Mouse (Mus musculus): ENCODE data around the gene Axin1. TPM values are rescaled to one million over a fixed set of nuclear protein-coding genes. Genes with fewer than 3 reads are reported as not detected.

The Axin1 gene
- polyA plus RNA-seq, 1 experiment from 2014 or later: 17.1 TPM

- H3K9me3 ChIP-seq (ENCODE audit: control insufficient read depth, low read length): no peaks in the 10 kb centered on the region
- DNase-seq (ENCODE audit: low spot score): no peak
- H3K36me3 ChIP-seq (ENCODE audit: control insufficient read depth, insufficient read depth, low read length): no peaks in the 10 kb centered on the region
- H3K9ac ChIP-seq (ENCODE audit: low read length): no peak overlapping the region
- H3K27ac ChIP-seq (replicated peaks; ENCODE audit: low read depth, low read length): no peak overlapping the region
- no peak for ATAC-seq (ENCODE audit: insufficient number of reproducible peaks, low FRiP score, low TSS enrichment, low read depth)
- WGBS: 31% methylated on average over 11 of the region's 11 CpGs
- H3K27me3 ChIP-seq (ENCODE audit: control insufficient read depth, insufficient read depth, low read length): peaks cover 52% of the 10 kb centered on the region
- H3K4me3 ChIP-seq (ENCODE audit: low read depth, low read length): no peak overlapping the region
- H3K4me2 ChIP-seq (ENCODE audit: low read depth, severe bottlenecking): no peak overlapping the region
- H3K4me1 ChIP-seq (ENCODE audit: control insufficient read depth, insufficient read depth, low read length): peaks cover 14% of the 10 kb centered on the region
Measured at GRCm38 (mm10) chr17:26204766-26205165, 66.3 kb downstream of the Axin1 start.

DNA sequence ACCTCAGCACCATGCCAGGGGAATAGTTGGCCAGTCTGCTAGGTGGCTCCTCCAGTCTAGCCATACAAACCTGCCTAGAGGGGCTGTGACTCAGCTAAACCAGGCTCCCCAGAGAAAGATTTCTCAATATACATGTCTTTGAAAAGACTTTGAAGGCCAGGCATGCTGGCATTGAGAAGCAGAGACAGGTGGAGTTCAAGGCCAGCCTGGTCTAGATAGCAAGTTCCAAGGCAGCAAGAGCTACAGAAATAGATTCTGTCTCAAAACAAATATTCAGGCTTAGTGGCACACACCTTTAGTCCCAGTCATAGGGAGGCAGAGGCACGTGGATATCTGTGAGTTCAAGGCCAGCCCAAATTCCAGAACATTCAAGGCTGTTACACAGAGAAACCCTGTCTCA lies 67.9 kb downstream of the Axin1 start:
- no peak overlapping the region for H3K4me3 ChIP-seq (ENCODE audit: low read depth, low read length)
- DNase-seq (ENCODE audit: low spot score) (no peak), ATAC-seq (ENCODE audit: insufficient number of reproducible peaks, low FRiP score, low TSS enrichment, low read depth) (no peak)
- H3K4me1 ChIP-seq (ENCODE audit: control insufficient read depth, insufficient read depth, low read length): peaks cover 8% of the 10 kb centered on the region
- 72% methylated on average over 1 of the region's 1 CpGs for WGBS
- peaks cover 38% of the 10 kb centered on the region for H3K27me3 ChIP-seq (ENCODE audit: control insufficient read depth, insufficient read depth, low read length)
- H3K36me3 ChIP-seq (ENCODE audit: control insufficient read depth, insufficient read depth, low read length): no peaks in the 10 kb centered on the region
- no peak overlapping the region for H3K9ac ChIP-seq (ENCODE audit: low read length)
- H3K9me3 ChIP-seq (ENCODE audit: control insufficient read depth, low read length): no peaks in the 10 kb centered on the region
- H3K27ac ChIP-seq (replicated peaks; ENCODE audit: low read depth, low read length): no peak overlapping the region
- no peak overlapping the region for H3K4me2 ChIP-seq (ENCODE audit: low read depth, severe bottlenecking)

DNA sequence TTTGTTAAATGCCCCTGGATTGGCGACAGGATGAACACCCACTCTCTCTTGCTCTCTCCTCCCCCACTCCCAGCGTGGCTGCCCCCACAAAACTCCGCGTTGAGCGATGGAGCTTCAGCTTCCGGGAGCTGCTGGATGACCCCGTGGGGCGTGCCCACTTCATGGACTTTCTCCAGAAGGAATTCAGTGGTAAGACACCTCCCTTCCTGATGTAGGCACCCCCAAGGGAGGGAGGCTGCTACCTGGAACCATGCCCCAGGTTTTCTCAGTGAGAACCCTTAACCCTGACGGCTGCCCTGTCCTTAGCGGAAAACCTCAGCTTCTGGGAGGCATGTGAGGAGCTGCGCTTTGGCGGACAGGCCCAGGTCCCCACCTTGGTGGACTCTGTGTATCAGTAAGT lies 69.2 kb downstream of the Axin1 start, which contains the start of gene Arhgdig:
TSS of gene Arhgdig (minus strand) at position 101 of the 400 bp plus-strand sequence.
- ATAC-seq (ENCODE audit: insufficient number of reproducible peaks, low FRiP score, low TSS enrichment, low read depth): no peak
- 90% methylated on average over 12 of the region's 12 CpGs for WGBS

GRCm38 (mm10) chr17:26212241-26212640 lies 73.8 kb downstream of the Axin1 start:
- Histone ChIP-seq H3K4me2 (ENCODE audit: low read depth, severe bottlenecking) (no peak overlapping the region), H3K27me3 (ENCODE audit: control insufficient read depth, insufficient read depth, low read length) (0 out of 2 replicates have a peak, but pooled peaks cover 2% of the 10 kb centered on the region), H3K4me3 (ENCODE audit: low read depth, low read length) (no peak overlapping the region), H3K36me3 (ENCODE audit: control insufficient read depth, insufficient read depth, low read length) (no peaks in the 10 kb centered on the region), H3K9me3 (ENCODE audit: control insufficient read depth, low read length) (no peaks in the 10 kb centered on the region), H3K9ac (ENCODE audit: low read length) (0 out of 2 replicates have a peak overlapping the region, but pooled peaks have one; percentile 27), H3K27ac (replicated peaks; ENCODE audit: low read depth, low read length) (no peak overlapping the region), H3K4me1 (ENCODE audit: control insufficient read depth, insufficient read depth, low read length) (no peaks in the 10 kb centered on the region)
- ATAC-seq (ENCODE audit: insufficient number of reproducible peaks, low FRiP score, low TSS enrichment, low read depth): no peak
- no peak for DNase-seq (ENCODE audit: low spot score)
- WGBS: 90% methylated on average over 7 of the region's 7 CpGs

More for the DNA sequence above, 69.2 kb downstream of the Axin1 start, which contains the start of gene Arhgdig:
- Histone ChIP-seq H3K36me3 (ENCODE audit: control insufficient read depth, insufficient read depth, low read length) (no peaks in the 10 kb centered on the region), H3K27ac (replicated peaks; ENCODE audit: low read depth, low read length) (no peak within 1 kb of the TSS), H3K4me1 (ENCODE audit: control insufficient read depth, insufficient read depth, low read length) (peaks cover 6% of the 10 kb centered on the region), H3K27me3 (ENCODE audit: control insufficient read depth, insufficient read depth, low read length) (peaks cover 25% of the 10 kb centered on the region), H3K4me3 (ENCODE audit: low read depth, low read length) (no peak within 1 kb of the TSS), H3K4me2 (ENCODE audit: low read depth, severe bottlenecking) (no peak within 1 kb of the TSS), H3K9me3 (ENCODE audit: control insufficient read depth, low read length) (no peaks in the 10 kb centered on the region), H3K9ac (ENCODE audit: low read length) (no peak within 1 kb of the TSS)
- no peak for DNase-seq (ENCODE audit: low spot score)

- 88% methylated on average over 11 of the region's 11 CpGs for WGBS
- Histone ChIP-seq H3K9me3 (ENCODE audit: control insufficient read depth, low read length) (no peaks in the 10 kb centered on the region), H3K9ac (ENCODE audit: low read length) (no peak overlapping the region; the same call in 1 of the 2 replicates), H3K27me3 (ENCODE audit: control insufficient read depth, insufficient read depth, low read length) (0 out of 2 replicates have a peak, but pooled peaks cover 2% of the 10 kb centered on the region), H3K4me2 (ENCODE audit: low read depth, severe bottlenecking) (no peak overlapping the region), H3K27ac (replicated peaks; ENCODE audit: low read depth, low read length) (no peak overlapping the region), H3K4me3 (ENCODE audit: low read depth, low read length) (no peak overlapping the region), H3K4me1 (ENCODE audit: control insufficient read depth, insufficient read depth, low read length) (no peaks in the 10 kb centered on the region), H3K36me3 (ENCODE audit: control insufficient read depth, insufficient read depth, low read length) (no peaks in the 10 kb centered on the region)
- DNase-seq (ENCODE audit: low spot score) (no peak), ATAC-seq (ENCODE audit: insufficient number of reproducible peaks, low FRiP score, low TSS enrichment, low read depth) (no peak)
Measured at GRCm38 (mm10) chr17:26212681-26213080, 74.2 kb downstream of the Axin1 start.

DNA sequence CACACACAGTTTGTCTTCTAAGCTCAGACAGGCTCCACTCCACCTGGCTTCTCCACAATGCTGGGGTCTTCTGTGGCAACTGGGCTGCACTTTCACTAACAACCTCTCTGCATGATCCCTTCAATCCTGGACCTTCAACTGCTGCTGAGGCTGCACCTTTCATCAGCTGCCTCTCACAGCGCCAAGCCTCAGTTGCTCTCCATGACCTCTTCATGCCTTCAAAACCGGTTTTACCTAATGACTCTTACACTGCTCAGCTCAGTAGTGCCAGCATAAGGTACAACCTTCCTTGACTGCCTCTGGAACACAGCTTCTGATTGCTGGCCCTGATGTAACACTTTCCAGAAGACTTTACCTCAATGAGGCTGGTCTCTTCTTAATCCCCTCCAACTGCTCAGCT lies 83.0 kb downstream of the Axin1 start:
- no peaks in the 10 kb centered on the region for H3K36me3 ChIP-seq (ENCODE audit: control insufficient read depth, insufficient read depth, low read length)
- no peak overlapping the region for H3K4me3 ChIP-seq (ENCODE audit: low read depth, low read length)
- no peak overlapping the region for H3K9ac ChIP-seq (ENCODE audit: low read length)
- H3K4me2 ChIP-seq (ENCODE audit: low read depth, severe bottlenecking): no peak overlapping the region
- H3K27me3 ChIP-seq (ENCODE audit: control insufficient read depth, insufficient read depth, low read length): no peaks in the 10 kb centered on the region
- 72% methylated on average over 2 of the region's 2 CpGs for WGBS
- ATAC-seq (ENCODE audit: insufficient number of reproducible peaks, low FRiP score, low TSS enrichment, low read depth) (no peak), DNase-seq (ENCODE audit: low spot score) (no peak)
- no peaks in the 10 kb centered on the region for H3K4me1 ChIP-seq (ENCODE audit: control insufficient read depth, insufficient read depth, low read length)
- no peaks in the 10 kb centered on the region for H3K9me3 ChIP-seq (ENCODE audit: control insufficient read depth, low read length)
- H3K27ac ChIP-seq (replicated peaks; ENCODE audit: low read depth, low read length): no peak overlapping the region

DNA sequence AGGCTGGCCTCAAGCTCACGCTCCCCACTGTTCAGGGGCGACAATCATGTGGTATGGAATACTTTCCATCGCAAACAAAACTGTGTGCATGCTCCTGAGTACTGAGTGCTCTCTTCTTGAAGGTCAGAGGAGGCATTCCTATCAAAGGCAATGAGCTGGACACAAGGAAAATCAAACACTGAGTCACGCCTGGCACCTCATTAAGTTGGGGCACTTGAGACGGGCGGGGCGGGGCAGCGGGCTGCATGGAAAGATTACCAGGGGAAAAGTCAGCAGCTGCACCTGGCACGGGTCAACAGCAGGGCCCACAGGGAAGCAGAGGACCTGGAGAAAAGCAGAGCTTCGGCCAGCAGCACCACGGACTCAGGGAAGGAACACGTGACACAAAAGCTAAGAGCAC lies 86.7 kb downstream of the Axin1 start:
- Histone ChIP-seq H3K9ac (ENCODE audit: low read length) (0 out of 2 replicates have a peak overlapping the region, but pooled peaks have one; percentile 4), H3K27ac (replicated peaks; ENCODE audit: low read depth, low read length) (no peak overlapping the region), H3K9me3 (ENCODE audit: control insufficient read depth, low read length) (no peaks in the 10 kb centered on the region), H3K4me3 (ENCODE audit: low read depth, low read length) (no peak overlapping the region), H3K4me2 (ENCODE audit: low read depth, severe bottlenecking) (no peak overlapping the region), H3K36me3 (ENCODE audit: control insufficient read depth, insufficient read depth, low read length) (no peaks in the 10 kb centered on the region), H3K27me3 (ENCODE audit: control insufficient read depth, insufficient read depth, low read length) (no peaks in the 10 kb centered on the region), H3K4me1 (ENCODE audit: control insufficient read depth, insufficient read depth, low read length) (no peaks in the 10 kb centered on the region)
- DNase-seq (ENCODE audit: low spot score): no peak
- 83% methylated on average over 12 of the region's 12 CpGs for WGBS
- no peak for ATAC-seq (ENCODE audit: insufficient number of reproducible peaks, low FRiP score, low TSS enrichment, low read depth)

DNA sequence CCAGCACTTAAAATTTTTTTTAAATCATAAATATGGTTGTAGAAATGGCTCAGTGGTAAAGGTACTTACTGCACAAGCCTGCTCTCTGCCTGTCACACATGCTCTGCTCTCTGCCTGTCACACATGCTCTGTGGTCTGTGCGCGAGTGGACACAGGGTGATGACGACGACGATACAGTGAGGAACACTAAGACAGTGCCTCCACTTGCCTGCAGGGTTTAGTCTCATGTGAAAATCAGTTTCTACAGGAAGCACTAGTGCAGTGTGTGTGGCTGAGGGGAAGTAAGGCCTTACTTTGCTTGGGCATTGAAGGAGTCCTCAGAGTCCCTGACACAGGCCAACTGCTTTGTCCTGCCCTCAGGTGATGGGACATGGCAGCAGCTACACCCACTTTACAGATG lies 91.3 kb downstream of the Axin1 start:
- no peaks in the 10 kb centered on the region for H3K4me1 ChIP-seq (ENCODE audit: control insufficient read depth, insufficient read depth, low read length)
- no peak overlapping the region for H3K9ac ChIP-seq (ENCODE audit: low read length)
- H3K4me2 ChIP-seq (ENCODE audit: low read depth, severe bottlenecking): no peak overlapping the region
- H3K9me3 ChIP-seq (ENCODE audit: control insufficient read depth, low read length): no peaks in the 10 kb centered on the region
- H3K27me3 ChIP-seq (ENCODE audit: control insufficient read depth, insufficient read depth, low read length): no peaks in the 10 kb centered on the region
- H3K4me3 ChIP-seq (ENCODE audit: low read depth, low read length): no peak overlapping the region
- no peaks in the 10 kb centered on the region for H3K36me3 ChIP-seq (ENCODE audit: control insufficient read depth, insufficient read depth, low read length)
- WGBS: 91% methylated on average over 5 of the region's 5 CpGs
- no peak for ATAC-seq (ENCODE audit: insufficient number of reproducible peaks, low FRiP score, low TSS enrichment, low read depth)
- no peak for DNase-seq (ENCODE audit: low spot score)
- no peak overlapping the region for H3K27ac ChIP-seq (replicated peaks; ENCODE audit: low read depth, low read length)

GRCm38 (mm10) chr17:26231156-26231555 lies 92.7 kb downstream of the Axin1 start:
- Histone ChIP-seq H3K27me3 (ENCODE audit: control insufficient read depth, insufficient read depth, low read length) (no peaks in the 10 kb centered on the region), H3K9ac (ENCODE audit: low read length) (no peak overlapping the region), H3K36me3 (ENCODE audit: control insufficient read depth, insufficient read depth, low read length) (no peaks in the 10 kb centered on the region), H3K4me3 (ENCODE audit: low read depth, low read length) (no peak overlapping the region), H3K4me1 (ENCODE audit: control insufficient read depth, insufficient read depth, low read length) (peaks cover 7% of the 10 kb centered on the region; the same call in 1 of the 2 replicates), H3K27ac (replicated peaks; ENCODE audit: low read depth, low read length) (no peak overlapping the region), H3K9me3 (ENCODE audit: control insufficient read depth, low read length) (no peaks in the 10 kb centered on the region), H3K4me2 (ENCODE audit: low read depth, severe bottlenecking) (no peak overlapping the region)
- DNase-seq (ENCODE audit: low spot score) (no peak), ATAC-seq (ENCODE audit: insufficient number of reproducible peaks, low FRiP score, low TSS enrichment, low read depth) (no peak)
- WGBS: 91% methylated on average over 5 of the region's 5 CpGs

Data from limb, embryonic 11.5 days (tissue).